Mouse (Mus musculus): ENCODE data around the gene Negr1. TPM values are rescaled to one million over a fixed set of nuclear protein-coding genes. Genes with fewer than 3 reads are reported as not detected.

The Negr1 gene
- polyA plus RNA-seq, 1 experiment from 2014 or later = 0.12 TPM

GRCm38 (mm10) chr3:156766171-156766845, 204.7 kb downstream of the Negr1 start:
- WGBS (ENCODE audit: insufficient replicate concordance) = 70% methylated on average over 2 of the region's 2 CpGs
- no peak overlapping the region for H3K27ac ChIP-seq
- no peak overlapping the region for H3K4me3 ChIP-seq (replicated peaks)
- no peaks in the 10 kb centered on the region for H3K9me3 ChIP-seq (replicated peaks)
- ATAC-seq (ENCODE audit: low read depth) (no peak), DNase-seq (no peak)
- no peaks in the 10 kb centered on the region for H3K4me1 ChIP-seq (replicated peaks)
- H3K27me3 ChIP-seq = no peaks in the 10 kb centered on the region
- no peak overlapping the region for H3K9ac ChIP-seq
- H3K36me3 ChIP-seq = no peaks in the 10 kb centered on the region
- no peak overlapping the region for H3K4me2 ChIP-seq

- H3K36me3 ChIP-seq = no peaks in the 10 kb centered on the region
- H3K9me3 ChIP-seq (replicated peaks) = no peaks in the 10 kb centered on the region
- ATAC-seq (ENCODE audit: low read depth) = no peak
- H3K4me3 ChIP-seq (replicated peaks) = no peak overlapping the region
- H3K4me1 ChIP-seq (replicated peaks) = no peaks in the 10 kb centered on the region
- no peak overlapping the region for H3K27ac ChIP-seq
- H3K27me3 ChIP-seq = no peaks in the 10 kb centered on the region
- H3K9ac ChIP-seq = no peak overlapping the region
- no peak for DNase-seq
- no peak overlapping the region for H3K4me2 ChIP-seq
- 80% methylated on average over 2 of the region's 2 CpGs for WGBS (ENCODE audit: insufficient replicate concordance)
Observed at GRCm38 (mm10) chr3:156771626-156772025, 210.0 kb downstream of the Negr1 start.

- WGBS (ENCODE audit: insufficient replicate concordance) = 56% methylated on average over 1 of the region's 1 CpGs
- H3K27ac ChIP-seq = no peak overlapping the region
- DNase-seq = no peak
- no peak overlapping the region for H3K4me3 ChIP-seq (replicated peaks)
- no peaks in the 10 kb centered on the region for H3K4me1 ChIP-seq (replicated peaks)
- ATAC-seq (ENCODE audit: low read depth) = no peak
- no peaks in the 10 kb centered on the region for H3K36me3 ChIP-seq
- H3K4me2 ChIP-seq = no peak overlapping the region
- H3K9ac ChIP-seq = no peak overlapping the region
- H3K27me3 ChIP-seq = no peaks in the 10 kb centered on the region
- H3K9me3 ChIP-seq (replicated peaks) = no peaks in the 10 kb centered on the region
Observed at GRCm38 (mm10) chr3:156772057-156772456, 210.5 kb downstream of the Negr1 start.

- DNase-seq (no peak), ATAC-seq (ENCODE audit: low read depth) (no peak)
- Histone ChIP-seq H3K27ac (no peak overlapping the region), H3K4me2 (no peak overlapping the region), H3K4me3 (replicated peaks) (no peak overlapping the region), H3K9ac (no peak overlapping the region), H3K36me3 (no peaks in the 10 kb centered on the region), H3K27me3 (no peaks in the 10 kb centered on the region), H3K9me3 (replicated peaks) (no peaks in the 10 kb centered on the region), H3K4me1 (replicated peaks) (no peaks in the 10 kb centered on the region)
- 19% methylated on average over 1 of the region's 1 CpGs for whole genome bisulfite sequencing (ENCODE audit: insufficient replicate concordance)
Observed at GRCm38 (mm10) chr3:156784309-156784852, 222.8 kb downstream of the Negr1 start.

GRCm38 (mm10) chr3:156786355-156786754, 224.8 kb downstream of the Negr1 start:
- ATAC-seq (ENCODE audit: low read depth) (no peak), DNase-seq (no peak)
- Histone ChIP-seq H3K27ac (no peak overlapping the region), H3K36me3 (no peaks in the 10 kb centered on the region), H3K27me3 (no peaks in the 10 kb centered on the region), H3K4me2 (no peak overlapping the region), H3K9me3 (replicated peaks) (no peaks in the 10 kb centered on the region), H3K9ac (no peak overlapping the region), H3K4me1 (replicated peaks) (no peaks in the 10 kb centered on the region), H3K4me3 (replicated peaks) (no peak overlapping the region)
- 45% methylated on average over 1 of the region's 1 CpGs for WGBS (ENCODE audit: insufficient replicate concordance)

- Histone ChIP-seq H3K36me3 (no peaks in the 10 kb centered on the region), H3K27me3 (no peaks in the 10 kb centered on the region), H3K4me2 (no peak overlapping the region), H3K4me3 (replicated peaks) (no peak overlapping the region), H3K9ac (no peak overlapping the region), H3K27ac (no peak overlapping the region), H3K9me3 (replicated peaks) (no peaks in the 10 kb centered on the region), H3K4me1 (replicated peaks) (no peaks in the 10 kb centered on the region)
- DNase-seq (no peak), ATAC-seq (ENCODE audit: low read depth) (no peak)
Observed at GRCm38 (mm10) chr3:156791234-156791633, 229.6 kb downstream of the Negr1 start.

- H3K9ac ChIP-seq = no peak overlapping the region
- H3K36me3 ChIP-seq = no peaks in the 10 kb centered on the region
- 73% methylated on average over 7 of the region's 7 CpGs for WGBS (ENCODE audit: insufficient replicate concordance)
- DNase-seq (no peak), ATAC-seq (ENCODE audit: low read depth) (no peak)
- no peaks in the 10 kb centered on the region for H3K27me3 ChIP-seq
- no peaks in the 10 kb centered on the region for H3K9me3 ChIP-seq (replicated peaks)
- H3K27ac ChIP-seq = no peak overlapping the region; the same call in 1 of the 2 replicates
- H3K4me1 ChIP-seq (replicated peaks) = no peaks in the 10 kb centered on the region
- H3K4me2 ChIP-seq = no peak overlapping the region
- no peak overlapping the region for H3K4me3 ChIP-seq (replicated peaks)
Observed at GRCm38 (mm10) chr3:156792743-156793142, 231.1 kb downstream of the Negr1 start.

DNA sequence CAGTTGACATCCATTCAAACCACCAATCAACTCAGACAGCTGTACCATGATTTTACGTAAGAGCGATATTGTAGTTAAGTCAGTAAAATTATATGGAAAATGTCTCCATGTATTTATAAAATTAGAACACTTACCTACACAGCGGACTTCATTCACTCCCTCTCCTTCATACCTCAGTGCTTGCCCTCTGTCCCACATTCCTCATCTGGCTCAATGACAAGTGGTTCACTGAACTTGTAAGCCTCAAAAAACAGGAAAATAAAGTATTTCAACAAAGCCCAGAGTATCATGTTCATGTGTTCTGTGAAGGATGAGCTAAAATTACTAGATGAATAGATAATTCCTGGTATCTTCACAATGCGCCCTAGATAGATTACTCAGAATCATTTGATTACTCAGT, 232.5 kb downstream of the Negr1 start:
- Histone ChIP-seq H3K9me3 (replicated peaks) (no peaks in the 10 kb centered on the region), H3K27ac (no peak overlapping the region), H3K36me3 (no peaks in the 10 kb centered on the region), H3K4me2 (no peak overlapping the region), H3K4me3 (replicated peaks) (no peak overlapping the region), H3K27me3 (no peaks in the 10 kb centered on the region), H3K9ac (no peak overlapping the region), H3K4me1 (replicated peaks) (no peaks in the 10 kb centered on the region)
- ATAC-seq (ENCODE audit: low read depth) (no peak), DNase-seq (no peak)
- 72% methylated on average over 4 of the region's 4 CpGs for WGBS (ENCODE audit: insufficient replicate concordance)

GRCm38 (mm10) chr3:156794610-156795009, 233.0 kb downstream of the Negr1 start:
- Histone ChIP-seq H3K9me3 (replicated peaks) (no peaks in the 10 kb centered on the region), H3K4me1 (replicated peaks) (no peaks in the 10 kb centered on the region), H3K27me3 (no peaks in the 10 kb centered on the region), H3K4me3 (replicated peaks) (no peak overlapping the region), H3K27ac (no peak overlapping the region), H3K9ac (no peak overlapping the region), H3K36me3 (no peaks in the 10 kb centered on the region), H3K4me2 (no peak overlapping the region)
- DNase-seq (no peak), ATAC-seq (ENCODE audit: low read depth) (no peak)
- 38% methylated on average over 2 of the region's 2 CpGs for WGBS (ENCODE audit: insufficient replicate concordance)

DNA sequence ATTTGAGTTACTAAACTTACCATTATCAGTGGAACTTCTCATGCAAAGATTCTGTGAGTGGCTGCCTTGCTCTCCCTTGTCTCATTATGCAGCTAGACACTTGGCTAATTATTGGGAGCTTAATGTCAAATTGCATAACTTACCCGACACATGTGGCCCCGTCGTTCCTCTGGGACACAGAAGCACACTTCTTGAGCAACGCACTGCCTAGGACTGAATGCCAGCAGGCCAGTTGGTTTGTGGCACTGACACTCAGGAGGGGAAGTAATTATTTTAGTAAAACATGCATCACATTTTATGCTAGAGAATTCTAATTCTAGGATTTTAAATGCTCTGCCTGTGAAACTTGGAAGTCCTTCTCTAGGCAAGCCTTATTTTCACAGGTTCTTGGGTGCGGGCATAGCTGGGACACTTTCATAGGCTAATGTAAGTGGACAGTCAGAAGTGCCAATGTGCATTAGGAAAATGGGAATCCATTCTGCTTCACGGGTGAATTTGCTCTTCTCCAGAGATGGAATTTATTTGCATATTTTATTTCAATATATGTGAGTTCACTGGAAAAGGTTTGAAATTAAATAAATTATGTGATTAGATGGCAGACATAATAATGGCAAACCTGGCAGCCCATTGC, 234.6 kb downstream of the Negr1 start:
- H3K4me2 ChIP-seq = no peak overlapping the region
- DNase-seq = no peak

DNA sequence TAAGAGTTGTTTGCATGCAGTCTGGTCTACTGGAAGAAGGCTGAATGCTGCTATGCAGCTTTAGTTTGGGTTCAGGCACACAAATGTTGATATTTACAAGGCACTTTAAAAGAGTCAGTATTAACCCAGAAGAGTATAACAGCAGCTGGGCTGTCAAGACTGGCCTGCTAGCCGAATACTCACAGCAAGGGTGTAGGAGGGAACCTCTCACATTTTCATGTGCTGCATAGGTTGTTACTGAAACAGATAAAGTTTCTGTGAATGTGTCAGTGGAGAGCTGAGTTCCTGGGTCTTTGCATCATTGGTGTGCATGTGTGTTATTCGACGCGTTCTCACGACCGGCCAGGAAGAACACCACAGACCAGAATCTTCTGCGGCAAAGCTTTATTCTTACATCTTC, 237.6 kb downstream of the Negr1 start:
- ATAC-seq (ENCODE audit: low read depth) (no peak), DNase-seq (no peak)
- no peak overlapping the region for H3K4me2 ChIP-seq
- no peak overlapping the region for H3K4me3 ChIP-seq (replicated peaks)
- no peaks in the 10 kb centered on the region for H3K36me3 ChIP-seq
- 88% methylated on average over 7 of the region's 7 CpGs for WGBS (ENCODE audit: insufficient replicate concordance)
- H3K4me1 ChIP-seq (replicated peaks) = no peaks in the 10 kb centered on the region
- no peak overlapping the region for H3K9ac ChIP-seq
- no peak overlapping the region for H3K27ac ChIP-seq
- H3K27me3 ChIP-seq = no peaks in the 10 kb centered on the region
- H3K9me3 ChIP-seq (replicated peaks) = no peaks in the 10 kb centered on the region

More for the DNA sequence above, 234.6 kb downstream of the Negr1 start:
- Histone ChIP-seq H3K4me3 (replicated peaks) (no peak overlapping the region), H3K9ac (no peak overlapping the region), H3K9me3 (replicated peaks) (no peaks in the 10 kb centered on the region), H3K36me3 (no peaks in the 10 kb centered on the region), H3K4me1 (replicated peaks) (no peaks in the 10 kb centered on the region), H3K27me3 (no peaks in the 10 kb centered on the region), H3K27ac (no peak overlapping the region)
- 81% methylated on average over 6 of the region's 6 CpGs for WGBS (ENCODE audit: insufficient replicate concordance)
- ATAC-seq (ENCODE audit: low read depth) = no peak

GRCm38 (mm10) chr3:156809836-156810235, 248.2 kb downstream of the Negr1 start:
- H3K27ac ChIP-seq = no peak overlapping the region
- no peak overlapping the region for H3K4me2 ChIP-seq
- no peaks in the 10 kb centered on the region for H3K9me3 ChIP-seq (replicated peaks)
- 79% methylated on average over 3 of the region's 3 CpGs for WGBS (ENCODE audit: insufficient replicate concordance)
- ATAC-seq (ENCODE audit: low read depth) (no peak), DNase-seq (no peak)
- no peaks in the 10 kb centered on the region for H3K27me3 ChIP-seq
- H3K9ac ChIP-seq = no peak overlapping the region
- H3K4me1 ChIP-seq (replicated peaks) = no peaks in the 10 kb centered on the region
- H3K36me3 ChIP-seq = no peaks in the 10 kb centered on the region
- no peak overlapping the region for H3K4me3 ChIP-seq (replicated peaks)

Measured in liver, embryonic 13.5 days (tissue).